7 mouse cellular contexts compared by ENCODE assay signal in genomic region chrX:48532175-48532574, GRCm38 (mm10). TPM values are rescaled to one million over a fixed set of nuclear protein-coding genes. Genes with fewer than 3 reads are reported as not detected.
A peak's percentile ranks its signal among the peaks of the same experiment; 100 is the strongest.
DNase-seq lines count a peak whose midpoint lies in the region; ATAC-seq and TF ChIP-seq lines count a peak whose summit lies in the region.

No protein-coding gene starts in this region.

- intact Hi-C loops in heart, postnatal 14 days (cut with DNase I), result loop anchor here (1.0 kb wide), 1 partner anchor 109 kb away; no protein-coding TSS in a partner anchor

- CTCF ChIA-PET in Patski (lab: Charles Lee), result interaction anchor here (0.7 to 2.1 kb wide), 5 partner anchors 9 to 109 kb away, joined by 3 to 10 read pairs (median 4); no protein-coding TSS in a partner anchor

- H3K36me3 ChIP-seq in forebrain, embryonic 16.5 days (ENCODE audit: control insufficient read depth, insufficient read depth), result no peaks in the 10 kb centered on the region
- H3K36me3 ChIP-seq in small intestine, adult 2 months (ENCODE audit: control insufficient read depth, insufficient read depth, low read length), result no peaks in the 10 kb centered on the region

- in situ Hi-C loops in Patski (cut with MboI; ENCODE audit: low pct_unique_long_range_greater_than_20kb), result loop anchor here (5.0 kb wide), 1 partner anchor 35 kb away; no protein-coding TSS in a partner anchor

- H3K4me3 ChIP-seq in forebrain, embryonic 16.5 days (replicated peaks; ENCODE audit: low read length), result no peak overlapping the region
- H3K4me3 ChIP-seq in small intestine, adult 2 months (ENCODE audit: low read depth, low read length), result peak overlapping the region; percentile 34

- no peaks in the 10 kb centered on the region for H3K4me1 ChIP-seq in forebrain, embryonic 16.5 days (replicated peaks; ENCODE audit: control insufficient read depth, insufficient read depth, low read length)
- no peaks in the 10 kb centered on the region for H3K4me1 ChIP-seq in small intestine, adult 2 months (ENCODE audit: control insufficient read depth, insufficient read depth, insufficient read length, low read length)

- ATAC-seq in Patski, result peak; percentile 47
- ATAC-seq in forebrain, embryonic 16.5 days, result peak; percentile 71
- ATAC-seq in megakaryocyte progenitor cell, adult 5-6 weeks (replicated peaks; ENCODE audit: poor library complexity), result peak; percentile 86

- 27% methylated on average over 3 of the region's 3 CpGs for WGBS in forebrain, embryonic 16.5 days
- WGBS in small intestine, adult 2 months, result 41% methylated on average over 3 of the region's 3 CpGs

- no peak for DNase-seq in Patski (ENCODE audit: low read depth, low spot score)
- DNase-seq in cerebellum, adult 11 months, result peak; percentile 57
- peak; percentile 65 to 80 for DNase-seq in heart, postnatal 14 days
- peak; percentile 60 to 76 for DNase-seq in layer of hippocampus, postnatal 14 days (ENCODE audit: low spot score in 2 of 2)

- H3K9me3 ChIP-seq in forebrain, embryonic 16.5 days (ENCODE audit: control insufficient read depth, low read length), result no peaks in the 10 kb centered on the region

- H3K4me2 ChIP-seq in forebrain, embryonic 16.5 days (ENCODE audit: low read length), result no peak overlapping the region

- no peak overlapping the region for H3K27ac ChIP-seq in forebrain, embryonic 16.5 days (ENCODE audit: low read length)
- no peak overlapping the region for H3K27ac ChIP-seq in small intestine, adult 2 months (ENCODE audit: insufficient read depth, low read depth, low read length)

- POLR2A ChIA-PET in Patski (lab: Charles Lee), result no interaction called here

- TF ChIP-seq POLR2A in small intestine, adult 2 months (IDR thresholded peaks at IDR 0.05; ENCODE audit: low read depth, low read length), result no peak

- TF ChIP-seq CTCF in Patski (IDR thresholded peaks at IDR 0.05), result peak; percentile 73
- peak; percentile 54; the same call in 1 of the 2 replicates for TF ChIP-seq CTCF in small intestine, adult 2 months (IDR thresholded peaks at IDR 0.05; ENCODE audit: extremely low read depth, insufficient read length, insufficient replicate concordance, low read depth, low read length)

- no peak overlapping the region for H3K9ac ChIP-seq in forebrain, embryonic 16.5 days (replicated peaks; ENCODE audit: low read depth, low read length)

- H3K27me3 ChIP-seq in Patski, result peaks cover 6% of the 10 kb centered on the region
- no peaks in the 10 kb centered on the region for H3K27me3 ChIP-seq in forebrain, embryonic 16.5 days (replicated peaks; ENCODE audit: control insufficient read depth, insufficient read depth, low read length)
- no peaks in the 10 kb centered on the region for H3K27me3 ChIP-seq in small intestine, adult 2 months (ENCODE audit: control insufficient read depth, insufficient read depth, low read length)

RNA-seq across cellular contexts. Expression of gene Rab33a, which starts 13.1 kb away (rescaled TPM):
- 0.06 TPM for polyA plus RNA-seq in Patski (2021)
- 89.3 and 101 TPM in 2 replicates for polyA plus RNA-seq in forebrain, embryonic 16.5 days (2015; fragmentation: Nextera tagmentation; extraction: Ambion mirVana)
- total RNA-seq in heart, postnatal 14 days (2021), result under 1 TPM in 1 of 2 experiments, not detected in 1; 0.24 TPM
- 10 to 100 TPM; 28.0 to 30.7 TPM for total RNA-seq in layer of hippocampus, postnatal 14 days (2021)
- 0.17 and 0.84 TPM in 2 replicates for total RNA-seq in megakaryocyte progenitor cell, adult 5-6 weeks (2015)
- 0.14 TPM in 1 of 2 replicates, not detected in the other for total RNA-seq in megakaryocyte progenitor cell, adult 5-6 weeks (2017)
- polyA plus RNA-seq in small intestine, adult 2 months (2012; rRNA removed), result 0.72 TPM in 1 of 2 replicates, not detected in the other

RNA-seq across cellular contexts. Expression of gene Aifm1, which starts 18.8 kb away (rescaled TPM):
- polyA plus RNA-seq in Patski (2021), result 180 TPM
- 47.7 and 52.7 TPM in 2 replicates for polyA plus RNA-seq in forebrain, embryonic 16.5 days (2015; fragmentation: Nextera tagmentation; extraction: Ambion mirVana)
- total RNA-seq in heart, postnatal 14 days (2021), result 100 to 1,000 TPM in 1 of 2 experiments, 10 to 100 TPM in 1; 91.4 to 105 TPM
- total RNA-seq in layer of hippocampus, postnatal 14 days (2021), result 10 to 100 TPM; 29.9 to 33.2 TPM
- 86.4 and 93.7 TPM in 2 replicates for total RNA-seq in megakaryocyte progenitor cell, adult 5-6 weeks (2015)
- 85.2 and 105 TPM in 2 replicates for total RNA-seq in megakaryocyte progenitor cell, adult 5-6 weeks (2017)
- 6.5 and 11.5 TPM in 2 replicates for polyA plus RNA-seq in small intestine, adult 2 months (2012; rRNA removed)

Comparison
In these comparisons a context has a peak if more than half of its experiments do, and no peak if none do; other contexts are left out.
1. RNA of gene Rab33a, which starts 13.1 kb away (total RNA-seq): 28.0 to 30.7 TPM in layer of hippocampus, postnatal 14 days; 0.14 to 0.84 TPM in megakaryocyte progenitor cell, adult 5-6 weeks and 0.24 TPM in heart, postnatal 14 days; every median in the first group is over 10 times any median in the second.
2. Peak in every context shown above with its lines, with median percentiles within 50 percentile points of each other: ATAC-seq.